Mouse (Mus musculus) layer of hippocampus, adult 6 months (tissue): ENCODE results near the gene Abhd6. TPM values are rescaled to one million over a fixed set of nuclear protein-coding genes. Genes with fewer than 3 reads are reported as not detected.

Experiments used
- long read RNA-seq, 2 experiments: library from polyadenylated mRNA; unstranded; transcript quantifications; one replicate each; pipeline ENCODE4 v2.0.0; 2019 to 2020
- polyA plus RNA-seq: library from polyadenylated mRNA; unstranded; fragments of <200 nt; fragmentation: Nextera tagmentation; gene quantifications from 2 replicates; pipeline ENCODE4 v1.2.3, GENCODE M21; 2021

The Abhd6 gene
- polyA plus RNA-seq = 99.6 and 106 TPM in 2 replicates
- long read RNA-seq, experiment 1, transcript Abhd6-203 (8 exons, 1,958 nt) = minor isoform, 5 of 149 reads
- long read RNA-seq, experiment 1, transcript Abhd6-202 (9 exons, 2,226 nt) = major isoform, 116 of 149 reads
- long read RNA-seq, experiment 1, partial matches to known transcripts = 16 of 149 reads
- long read RNA-seq, experiment 1, other reads (novel, unspliced or antisense) = 9 of 149 reads
- long read RNA-seq, experiment 2, transcript Abhd6-203 (8 exons, 1,958 nt) = minor isoform, 8 of 379 reads
- long read RNA-seq, experiment 2, transcript Abhd6-202 (9 exons, 2,226 nt) = major isoform, 311 of 379 reads
- long read RNA-seq, experiment 2, transcript Abhd6-201 (9 exons, 1,401 nt) = minor isoform, 16 of 379 reads
- long read RNA-seq, experiment 2, partial matches to known transcripts = 17 of 379 reads
- long read RNA-seq, experiment 2, other reads (novel, unspliced or antisense) = 27 of 379 reads

DNA sequence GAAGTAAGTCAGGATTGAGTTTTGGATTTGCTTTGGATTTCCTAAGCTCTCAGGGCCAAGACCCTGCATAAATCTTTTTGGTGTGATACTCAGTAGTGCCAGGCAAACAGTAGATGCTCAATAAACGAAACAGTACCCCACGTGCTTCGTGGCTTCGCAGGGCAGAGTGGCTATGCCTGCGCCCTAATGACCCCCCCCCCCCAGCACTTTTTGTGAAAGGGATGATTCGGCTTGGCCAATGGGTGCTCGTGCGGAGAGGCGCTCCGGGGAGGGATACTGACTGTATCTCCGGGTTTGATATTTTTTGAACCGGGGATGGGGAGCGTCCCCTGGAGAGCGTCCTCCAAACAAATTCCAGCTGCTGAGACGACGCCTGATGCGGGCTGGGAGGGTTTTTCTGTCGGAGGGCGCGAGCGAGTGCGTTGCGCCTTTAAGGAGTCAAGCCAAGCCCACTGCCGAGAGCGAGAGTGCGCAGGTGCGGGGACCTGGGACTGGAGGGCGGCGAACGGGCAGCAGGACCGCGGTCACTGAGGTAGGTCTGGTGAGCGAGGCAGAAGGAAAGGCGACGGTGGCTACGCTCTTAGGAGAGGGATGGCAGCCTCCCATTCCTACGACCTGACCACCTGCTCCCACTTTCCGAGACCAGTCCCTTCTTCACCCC, at the start of gene Abhd6:
Gene Abhd6 (plus strand): TSS at position 471 of the 661 bp plus-strand sequence.

DNA sequence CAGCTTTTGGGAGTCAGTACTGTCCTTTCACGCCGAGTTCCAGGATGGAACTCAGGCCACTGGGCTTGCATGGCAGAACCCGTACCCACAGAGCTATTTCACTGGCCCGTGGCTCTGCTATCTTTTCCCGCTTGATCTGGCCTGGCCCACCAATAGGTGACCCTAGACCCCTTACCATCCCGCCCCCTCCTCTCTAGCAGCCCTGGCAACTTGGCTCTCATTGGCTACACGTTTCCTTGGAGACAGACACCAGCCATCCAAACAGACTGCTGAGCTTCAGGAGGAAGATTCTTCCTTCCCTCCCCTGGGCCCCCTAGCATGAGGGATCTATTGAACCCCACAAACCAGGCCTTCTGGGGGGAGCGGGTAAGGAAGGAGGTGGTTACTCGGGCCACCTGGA, 45.7 kb upstream of the Abhd6 start, which contains the start of gene Gm45521:
Gene Gm45521 (plus strand): TSS at position 240 of the 400 bp plus-strand sequence.

GRCm38 (mm10) chr14:7994271-7994767, 8.4 kb upstream of the Abhd6 start, which contains the start of gene Dnase1l3:
Gene Dnase1l3, minus strand, starts transcription at chr14:7994573.

GRCm38 (mm10) chr14:8080165-8080679, 77.5 kb downstream of the Abhd6 start, which contains the start of gene Rpp14:
Gene Rpp14, plus strand, starts transcription at chr14:8080367.

DNA sequence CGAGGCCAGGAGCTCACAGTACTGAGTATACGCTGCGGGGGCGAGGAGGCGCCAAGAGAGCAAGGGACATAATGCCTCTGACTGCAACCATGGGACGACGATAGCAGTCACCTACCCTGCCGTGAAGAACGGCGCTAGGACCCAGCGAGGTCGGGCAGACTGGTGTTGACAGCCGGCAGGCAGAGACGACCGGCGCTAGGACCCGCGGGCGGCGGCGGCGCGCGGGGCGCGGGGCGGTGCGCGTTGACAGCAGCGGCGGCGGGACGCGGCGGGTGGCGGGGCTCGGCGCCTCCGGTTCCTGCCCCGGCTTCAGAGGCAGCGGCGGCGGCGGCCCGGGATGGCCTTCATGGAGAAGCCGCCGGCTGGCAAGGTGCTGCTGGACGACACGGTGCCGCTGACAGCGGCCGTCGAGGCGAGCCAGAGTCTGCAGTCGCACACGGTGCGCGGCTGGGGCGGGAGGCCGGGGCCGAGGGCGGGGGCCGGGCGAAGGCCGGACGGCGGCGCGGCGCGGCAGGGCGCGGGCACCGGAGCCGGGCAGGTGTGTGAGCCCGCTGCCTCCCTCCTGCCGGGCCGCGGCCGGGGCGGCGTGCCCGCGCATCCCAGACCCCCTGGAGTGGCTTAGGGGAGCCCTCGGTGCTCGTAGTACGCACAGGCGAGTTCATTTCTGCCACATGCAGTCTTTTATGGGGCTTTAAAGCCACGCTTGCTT, 95.4 kb downstream of the Abhd6 start, which contains the start of gene Pxk:
Gene Pxk (plus strand): TSS at position 234 of the 709 bp plus-strand sequence.

Other genes starting within 250 kb of the Abhd6 start
- not detected in 2 replicates for gene Gm26661, start 211.3 kb upstream of the Abhd6 start, polyA plus RNA-seq
- 1.5 and 1.9 TPM in 2 replicates for gene Flnb, start 184.9 kb upstream of the Abhd6 start, polyA plus RNA-seq
- not detected in 2 replicates for gene Gm45521, start 45.6 kb upstream of the Abhd6 start, polyA plus RNA-seq
- 0.23 and 0.36 TPM in 2 replicates for gene Dnase1l3, start 8.3 kb upstream of the Abhd6 start, polyA plus RNA-seq
- gene Rpp14, start 77.5 kb downstream of the Abhd6 start, polyA plus RNA-seq = 35.0 and 35.5 TPM in 2 replicates
- 13.0 and 14.5 TPM in 2 replicates for gene Pxk, start 95.3 kb downstream of the Abhd6 start, polyA plus RNA-seq
- 156 and 174 TPM in 2 replicates for gene Pdhb, start 170.1 kb downstream of the Abhd6 start, polyA plus RNA-seq
- 18.9 and 22.5 TPM in 2 replicates for gene Kctd6, start 211.2 kb downstream of the Abhd6 start, polyA plus RNA-seq